Mouse (Mus musculus) kidney, adult 8-10 months (tissue): Measurements from ENCODE around the gene Ptcd1.
"Not testable (repeated sequence)": the region's sequence is repeated elsewhere in the genome, so short reads cannot be mapped to it uniquely, and the experiment has no call there.

ENCODE experiments used
- DNase-seq, 2 experiments: peaks; one replicate each; pipeline ENCODE4 v3.0.0; 2022

Ptcd1 gene

GRCm38 (mm10) chr5:145161361-145161760 lies 5.5 kb downstream of the Ptcd1 start:
- no peak for DNase-seq

GRCm38 (mm10) chr5:145152690-145153089 lies 14.2 kb downstream of the Ptcd1 start:
- DNase-seq, result no peak

GRCm38 (mm10) chr5:145149294-145149693 lies 17.6 kb downstream of the Ptcd1 start:
- no peak for DNase-seq

GRCm38 (mm10) chr5:145147748-145148147 lies 19.2 kb downstream of the Ptcd1 start:
- DNase-seq, result peak; percentile 60 to 66

- no peak for DNase-seq
These were observed 26.3 kb downstream of the Ptcd1 start for GRCm38 (mm10) chr5:145140611-145141010.

- DNase-seq, result peak; percentile 92 to 94
These were observed 27.1 kb downstream of the Ptcd1 start, which contains the start of the genes Pdap1 and Bud31 for GRCm38 (mm10) chr5:145139571-145140519. Gene Pdap1 (minus strand): TSS chr5:145140238. Gene Bud31 (plus strand): TSS chr5:145140362.

GRCm38 (mm10) chr5:145138836-145139235 lies 28.1 kb downstream of the Ptcd1 start:
- no peak for DNase-seq

GRCm38 (mm10) chr5:145133275-145133674 lies 33.6 kb downstream of the Ptcd1 start:
- not testable (repeated sequence) for DNase-seq

- DNase-seq, result no peak
These were observed 35.9 kb downstream of the Ptcd1 start for GRCm38 (mm10) chr5:145130995-145131394.

- DNase-seq, result no peak
These were observed 36.7 kb downstream of the Ptcd1 start for GRCm38 (mm10) chr5:145130191-145130590.

- DNase-seq, result not testable (repeated sequence)
These were observed 37.1 kb downstream of the Ptcd1 start for GRCm38 (mm10) chr5:145129773-145130172.

- DNase-seq, result no peak
These were observed 37.8 kb downstream of the Ptcd1 start for GRCm38 (mm10) chr5:145129124-145129523.

GRCm38 (mm10) chr5:145126580-145126979 lies 40.3 kb downstream of the Ptcd1 start:
- no peak for DNase-seq

GRCm38 (mm10) chr5:145123396-145123795 lies 43.5 kb downstream of the Ptcd1 start:
- DNase-seq, result no peak

- no peak for DNase-seq
These were observed 46.0 kb downstream of the Ptcd1 start for GRCm38 (mm10) chr5:145120921-145121320.

- no peak for DNase-seq
These were observed 47.5 kb downstream of the Ptcd1 start for GRCm38 (mm10) chr5:145119385-145119784.

- DNase-seq, result no peak
These were observed 48.4 kb downstream of the Ptcd1 start for GRCm38 (mm10) chr5:145118461-145118860.

GRCm38 (mm10) chr5:145118005-145118404 lies 48.9 kb downstream of the Ptcd1 start:
- DNase-seq, result no peak

GRCm38 (mm10) chr5:145116916-145117315 lies 50.0 kb downstream of the Ptcd1 start:
- DNase-seq, result peak in 1 of 2 experiments; percentile 63

- DNase-seq, result peak; percentile 63 to 77
These were observed 50.6 kb downstream of the Ptcd1 start for GRCm38 (mm10) chr5:145116316-145116715.

GRCm38 (mm10) chr5:145115736-145116135 lies 51.2 kb downstream of the Ptcd1 start:
- no peak for DNase-seq

- DNase-seq, result peak; percentile 37 to 46
These were observed 52.1 kb downstream of the Ptcd1 start for GRCm38 (mm10) chr5:145114606-145115473.

- peak; percentile 59 to 70 for DNase-seq
These were observed 52.8 kb downstream of the Ptcd1 start, which contains the start of gene Arpc1b for GRCm38 (mm10) chr5:145114071-145114605. Gene Arpc1b (plus strand): TSS chr5:145114215.
